Comparison of ENCODE assay signal across 8 mouse cellular contexts in the genomic region with DNA sequence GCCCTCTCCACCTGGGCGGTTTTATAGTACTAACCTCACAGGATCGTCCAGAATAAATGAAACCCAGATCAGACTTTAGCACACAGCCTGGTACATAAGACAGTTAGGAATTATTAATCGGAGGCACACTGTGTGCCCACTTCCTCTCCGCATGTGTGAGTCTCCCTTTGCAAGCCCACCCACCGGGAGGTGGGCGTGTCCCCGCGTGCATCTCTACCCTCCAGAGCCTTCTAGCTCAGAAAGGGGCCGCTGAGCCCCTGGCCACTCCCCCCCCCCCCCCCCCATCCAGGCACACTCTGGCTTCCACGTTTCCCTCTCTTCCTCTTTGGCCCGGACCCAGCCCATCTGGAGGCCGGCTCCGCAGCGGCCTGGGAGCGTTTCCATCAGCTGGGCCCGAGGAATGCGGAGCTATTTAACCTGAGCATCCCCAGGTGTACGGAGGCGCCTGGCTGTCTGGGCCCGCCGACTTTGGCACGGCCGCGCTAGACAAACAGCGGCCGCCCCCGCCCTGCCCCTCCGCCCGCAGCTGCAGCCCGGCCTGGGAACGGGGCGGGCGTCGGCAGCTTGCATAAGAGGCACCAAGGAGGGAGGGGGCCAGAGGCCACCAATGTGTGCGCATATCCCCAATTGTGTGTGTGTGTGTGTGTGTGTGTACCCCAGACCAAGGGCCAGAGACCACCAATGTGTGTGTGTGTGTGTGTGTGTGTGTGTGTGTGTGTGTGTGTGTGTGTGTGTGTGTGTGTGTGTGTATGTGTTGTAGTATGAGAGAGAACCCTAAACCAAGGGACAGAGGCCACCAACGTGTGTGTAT. TPM values are rescaled to one million over a fixed set of nuclear protein-coding genes. Genes with fewer than 3 reads are reported as not detected.
DNase-seq lines count a peak whose midpoint lies in the region; ATAC-seq and TF ChIP-seq lines count a peak whose summit lies in the region.

No protein-coding gene starts in this region.

- intact Hi-C loops in gastrocnemius, adult 2 months (cut with DNase I), result loop anchor here (1.0 to 5.0 kb wide), 2 partner anchors 32 to 48 kb away; no protein-coding TSS in a partner anchor

- no peaks in the 10 kb centered on the region for H3K79me2 ChIP-seq in liver, adult 2 months (ENCODE audit: control insufficient read depth, insufficient read depth, low read length)

- peak overlapping the region; percentile 94 for H3K27ac ChIP-seq in gastrocnemius, adult 2 months
- H3K27ac ChIP-seq in hindbrain, embryonic 15.5 days (replicated peaks), result peak overlapping the region; percentile 68
- peak overlapping the region; percentile 79 for H3K27ac ChIP-seq in liver, adult 2 months (replicated peaks; ENCODE audit: insufficient read depth, low read depth, low read length)
- H3K27ac ChIP-seq in midbrain, embryonic 16.5 days (ENCODE audit: low read length), result peak overlapping the region; percentile 37; the same call in 1 of the 2 replicates

- H3K9ac ChIP-seq in hindbrain, embryonic 15.5 days, result peak overlapping the region; percentile 39
- H3K9ac ChIP-seq in liver, adult 2 months (ENCODE audit: low read depth, low read length), result peak overlapping the region; percentile 35
- H3K9ac ChIP-seq in midbrain, embryonic 16.5 days (ENCODE audit: low read depth, low read length), result peak overlapping the region; percentile 71

- peak overlapping the region; percentile 75 for H3K4me2 ChIP-seq in hindbrain, embryonic 15.5 days
- H3K4me2 ChIP-seq in midbrain, embryonic 16.5 days (ENCODE audit: low read length), result peak overlapping the region; percentile 90

- TF ChIP-seq POLR2A in brain, embryonic 14.5 days (IDR thresholded peaks at IDR 0.05; ENCODE audit: borderline replicate concordance, extremely low read depth, insufficient read depth, insufficient read length, poor library complexity, severe bottlenecking), result no peak
- TF ChIP-seq POLR2A in liver, adult 2 months (IDR thresholded peaks at IDR 0.05; ENCODE audit: extremely low read depth, insufficient read depth, low read length), result no peak

- 1% methylated on average over 32 of the region's 36 CpGs for WGBS in hindbrain, embryonic 15.5 days
- WGBS in liver, adult 2 months, result under 1% methylated on average over 34 of the region's 36 CpGs
- WGBS in midbrain, embryonic 16.5 days, result 1% methylated on average over 34 of the region's 36 CpGs

- peaks cover 60% of the 10 kb centered on the region for H3K4me1 ChIP-seq in hindbrain, embryonic 15.5 days (replicated peaks)
- H3K4me1 ChIP-seq in liver, adult 2 months (ENCODE audit: control insufficient read depth, insufficient read depth, low read length), result peaks cover 25% of the 10 kb centered on the region
- H3K4me1 ChIP-seq in midbrain, embryonic 16.5 days (ENCODE audit: control insufficient read depth, insufficient read depth, low read length), result peaks cover 37% of the 10 kb centered on the region

- no peaks in the 10 kb centered on the region for H3K27me3 ChIP-seq in hindbrain, embryonic 15.5 days
- H3K27me3 ChIP-seq in liver, adult 2 months (ENCODE audit: control insufficient read depth, insufficient read depth, low read length), result no peaks in the 10 kb centered on the region
- no peaks in the 10 kb centered on the region; the same call in 1 of the 2 replicates for H3K27me3 ChIP-seq in midbrain, embryonic 16.5 days (ENCODE audit: control insufficient read depth, insufficient read depth, low read depth, low read length)

- peak; percentile 12 for ATAC-seq in hindbrain, embryonic 15.5 days (ENCODE audit: low FRiP score, low read depth)
- ATAC-seq in midbrain, embryonic 16.5 days, result peak; percentile 14; the same call in 1 of the 2 replicates

- TF ChIP-seq CTCF in brain, embryonic 14.5 days (IDR thresholded peaks at IDR 0.05; ENCODE audit: borderline replicate concordance, extremely low read depth, insufficient read depth, insufficient read length), result no peak
- no peak for TF ChIP-seq CTCF in gastrocnemius, adult 2 months (IDR thresholded peaks at IDR 0.05)
- no peak for TF ChIP-seq CTCF in liver, adult 2 months (IDR thresholded peaks at IDR 0.05; ENCODE audit: low read depth, low read length)

- no peaks in the 10 kb centered on the region for H3K9me3 ChIP-seq in hindbrain, embryonic 15.5 days
- H3K9me3 ChIP-seq in midbrain, embryonic 16.5 days (replicated peaks; ENCODE audit: control insufficient read depth, low read length, poor library complexity, severe bottlenecking), result no peaks in the 10 kb centered on the region

- H3K36me3 ChIP-seq in hindbrain, embryonic 15.5 days, result no peaks in the 10 kb centered on the region
- H3K36me3 ChIP-seq in liver, adult 2 months (ENCODE audit: control insufficient read depth, insufficient read depth, low read length), result no peaks in the 10 kb centered on the region
- no peaks in the 10 kb centered on the region for H3K36me3 ChIP-seq in midbrain, embryonic 16.5 days (ENCODE audit: control insufficient read depth, insufficient read depth, low read length)

- H3K4me3 ChIP-seq in gastrocnemius, adult 2 months, result peak overlapping the region; percentile 76
- H3K4me3 ChIP-seq in hindbrain, embryonic 15.5 days, result peak overlapping the region; percentile 47
- H3K4me3 ChIP-seq in liver, adult 2 months (ENCODE audit: insufficient read depth, low read depth, low read length), result peak overlapping the region; percentile 32; the same call in 1 of the 2 replicates
- peak overlapping the region; percentile 43 for H3K4me3 ChIP-seq in midbrain, embryonic 16.5 days (ENCODE audit: low read depth, low read length)

- peak; percentile 26 for DNase-seq in layer of hippocampus, adult 9-11 months
- no peak for DNase-seq in layer of hippocampus, adult 18-20 months (ENCODE audit: low spot score in 2 of 2)
- peak; percentile 79 for DNase-seq in brain, embryonic 14.5 days (ENCODE audit: low read depth)
- DNase-seq in gastrocnemius, adult 2 months, result peak; percentile 87
- DNase-seq in liver, adult 2 months (ENCODE audit: extremely low read depth, low read depth, low spot score), result peak; percentile 78
- peak; percentile 50 for DNase-seq in thymus, postnatal 25 days

RNA-seq across cellular contexts. Expression of gene Id1, which starts 3.2 kb away (rescaled TPM):
- 10 to 100 TPM; 19.5 to 22.3 TPM for total RNA-seq in layer of hippocampus, adult 18-20 months (2021)
- 126 TPM in 2 replicates for polyA plus RNA-seq in brain, embryonic 14.5 days (2012; rRNA removed)
- 10 to 100 TPM in 1 of 2 experiments, 1 to 10 TPM in 1; 6.7 to 26.8 TPM for total RNA-seq in gastrocnemius, adult 2 months (2021)
- 55.3 and 57.5 TPM in 2 replicates for polyA plus RNA-seq in hindbrain, embryonic 15.5 days (2015; fragmentation: Nextera tagmentation; extraction: Ambion mirVana)
- total RNA-seq in liver, adult 2 months (2014; rRNA removed), result 16.4 and 33.0 TPM in 2 replicates
- polyA plus RNA-seq in liver, adult 2 months (2012; rRNA removed), result 19.2 and 33.0 TPM in 2 replicates
- 23.7 and 35.7 TPM in 2 replicates for polyA plus RNA-seq in midbrain, embryonic 16.5 days (2015; fragmentation: Nextera tagmentation; extraction: Ambion mirVana)

RNA-seq across cellular contexts. Expression of gene Cox4i2, which starts 14.7 kb away (rescaled TPM):
- total RNA-seq in layer of hippocampus, adult 18-20 months (2021), result 1 to 10 TPM; 1.1 to 2.3 TPM
- 4.3 and 4.8 TPM in 2 replicates for polyA plus RNA-seq in brain, embryonic 14.5 days (2012; rRNA removed)
- 1 to 10 TPM; 2.0 to 4.2 TPM for total RNA-seq in gastrocnemius, adult 2 months (2021)
- 6.3 TPM in 2 replicates for polyA plus RNA-seq in hindbrain, embryonic 15.5 days (2015; fragmentation: Nextera tagmentation; extraction: Ambion mirVana)
- total RNA-seq in liver, adult 2 months (2014; rRNA removed), result not detected in 2 replicates
- 0.22 and 0.31 TPM in 2 replicates for polyA plus RNA-seq in liver, adult 2 months (2012; rRNA removed)
- polyA plus RNA-seq in midbrain, embryonic 16.5 days (2015; fragmentation: Nextera tagmentation; extraction: Ambion mirVana), result 5.0 and 5.4 TPM in 2 replicates

RNA-seq across cellular contexts. Expression of gene Mcts2, which starts 52.4 kb away (rescaled TPM):
- 10 to 100 TPM; 18.3 to 19.2 TPM for total RNA-seq in layer of hippocampus, adult 18-20 months (2021)
- polyA plus RNA-seq in brain, embryonic 14.5 days (2012; rRNA removed), result 19.7 and 22.9 TPM in 2 replicates
- total RNA-seq in gastrocnemius, adult 2 months (2021), result 10 to 100 TPM; 11.1 to 12.8 TPM
- polyA plus RNA-seq in hindbrain, embryonic 15.5 days (2015; fragmentation: Nextera tagmentation; extraction: Ambion mirVana), result 32.6 and 37.3 TPM in 2 replicates
- 7.2 and 8.9 TPM in 2 replicates for total RNA-seq in liver, adult 2 months (2014; rRNA removed)
- polyA plus RNA-seq in liver, adult 2 months (2012; rRNA removed), result 2.4 and 3.8 TPM in 2 replicates
- 31.1 and 34.4 TPM in 2 replicates for polyA plus RNA-seq in midbrain, embryonic 16.5 days (2015; fragmentation: Nextera tagmentation; extraction: Ambion mirVana)

Comparison
In these comparisons a context has a peak if more than half of its experiments do, and no peak if none do; other contexts are left out.
1. DNase-seq: peak in layer of hippocampus, adult 9-11 months (single experiment), brain, embryonic 14.5 days (single experiment), gastrocnemius, adult 2 months (single experiment), liver, adult 2 months (single experiment) and thymus, postnatal 25 days (single experiment); none in layer of hippocampus, adult 18-20 months (0 of 2).
2. H3K27ac ChIP-seq: peak in every context shown above with its lines; median percentile 94 in gastrocnemius, adult 2 months; 79 in liver, adult 2 months; 68 in hindbrain, embryonic 15.5 days; 37 in midbrain, embryonic 16.5 days.
3. Peak in every context shown above with its lines, with median percentiles within 50 percentile points of each other: H3K4me3 ChIP-seq and H3K9ac ChIP-seq.